Mouse (Mus musculus): ENCODE data around the gene Mest. TPM values are rescaled to one million over a fixed set of nuclear protein-coding genes. Genes with fewer than 3 reads are reported as not detected.

Mest gene
- total and polyA plus RNA-seq, 2 experiments from 2014 or later: 669 to 717 TPM

GRCm38 (mm10) chr6:30744846-30745245 is 21.5 kb downstream of the Mest start:
- WGBS: 73% methylated on average over 10 of the region's 10 CpGs
- Histone ChIP-seq H3K4me1 (ENCODE audit: control insufficient read depth, insufficient read depth) (no peaks in the 10 kb centered on the region), H3K9me3 (replicated peaks; ENCODE audit: control insufficient read depth, low read length) (no peaks in the 10 kb centered on the region), H3K27me3 (ENCODE audit: control insufficient read depth, insufficient read depth, low read length) (no peaks in the 10 kb centered on the region), H3K27ac (ENCODE audit: low read depth) (no peak overlapping the region), H3K9ac (replicated peaks; ENCODE audit: low read depth, low read length) (no peak overlapping the region), H3K4me2 (ENCODE audit: low read depth, low read length) (no peak overlapping the region), H3K4me3 (ENCODE audit: low read depth, low read length) (no peak overlapping the region), H3K36me3 (replicated peaks; ENCODE audit: control insufficient read depth, insufficient read depth, low read length) (peaks cover 75% of the 10 kb centered on the region)
- ATAC-seq (ENCODE audit: insufficient read depth, low read depth) (no peak), DNase-seq (ENCODE audit: low spot score) (no peak)
- TF ChIP-seq CTCF (IDR thresholded peaks at IDR 0.05; ENCODE audit: low read depth) (no peak), EP300 (IDR thresholded peaks at IDR 0.05; ENCODE audit: low read depth) (no peak)

GRCm38 (mm10) chr6:30745591-30745990 is 22.2 kb downstream of the Mest start:
- Histone ChIP-seq H3K36me3 (replicated peaks; ENCODE audit: control insufficient read depth, insufficient read depth, low read length) (peaks cover 75% of the 10 kb centered on the region), H3K4me1 (ENCODE audit: control insufficient read depth, insufficient read depth) (no peaks in the 10 kb centered on the region), H3K9me3 (replicated peaks; ENCODE audit: control insufficient read depth, low read length) (no peaks in the 10 kb centered on the region), H3K4me2 (ENCODE audit: low read depth, low read length) (no peak overlapping the region), H3K9ac (replicated peaks; ENCODE audit: low read depth, low read length) (no peak overlapping the region), H3K4me3 (ENCODE audit: low read depth, low read length) (no peak overlapping the region), H3K27ac (ENCODE audit: low read depth) (no peak overlapping the region), H3K27me3 (ENCODE audit: control insufficient read depth, insufficient read depth, low read length) (no peaks in the 10 kb centered on the region)
- DNase-seq (ENCODE audit: low spot score): no peak
- 59% methylated on average over 7 of the region's 7 CpGs for WGBS
- ATAC-seq (ENCODE audit: insufficient read depth, low read depth): no peak
- TF ChIP-seq CTCF (IDR thresholded peaks at IDR 0.05; ENCODE audit: low read depth): no peak
- TF ChIP-seq EP300 (IDR thresholded peaks at IDR 0.05; ENCODE audit: low read depth): no peak

- H3K4me3 ChIP-seq (ENCODE audit: low read depth, low read length): no peak overlapping the region
- H3K27ac ChIP-seq (ENCODE audit: low read depth): no peak overlapping the region
- H3K4me2 ChIP-seq (ENCODE audit: low read depth, low read length): no peak overlapping the region
- ATAC-seq (ENCODE audit: insufficient read depth, low read depth): no peak
- no peaks in the 10 kb centered on the region for H3K4me1 ChIP-seq (ENCODE audit: control insufficient read depth, insufficient read depth)
- H3K27me3 ChIP-seq (ENCODE audit: control insufficient read depth, insufficient read depth, low read length): no peaks in the 10 kb centered on the region
- H3K9ac ChIP-seq (replicated peaks; ENCODE audit: low read depth, low read length): no peak overlapping the region
- peaks cover 63% of the 10 kb centered on the region for H3K36me3 ChIP-seq (replicated peaks; ENCODE audit: control insufficient read depth, insufficient read depth, low read length)
- TF ChIP-seq EP300 (IDR thresholded peaks at IDR 0.05; ENCODE audit: low read depth) (no peak), CTCF (IDR thresholded peaks at IDR 0.05; ENCODE audit: low read depth) (no peak)
- H3K9me3 ChIP-seq (replicated peaks; ENCODE audit: control insufficient read depth, low read length): no peaks in the 10 kb centered on the region
- WGBS: 67% methylated on average over 7 of the region's 7 CpGs
- DNase-seq (ENCODE audit: low spot score): no peak
These were observed 24.4 kb downstream of the Mest start for GRCm38 (mm10) chr6:30747631-30748357.

GRCm38 (mm10) chr6:30748358-30748910 is 25.1 kb downstream of the Mest start:
- ATAC-seq (ENCODE audit: insufficient read depth, low read depth): no peak
- no peak for TF ChIP-seq CTCF (IDR thresholded peaks at IDR 0.05; ENCODE audit: low read depth)
- TF ChIP-seq EP300 (IDR thresholded peaks at IDR 0.05; ENCODE audit: low read depth): no peak
- H3K9ac ChIP-seq (replicated peaks; ENCODE audit: low read depth, low read length): no peak overlapping the region
- no peak for DNase-seq (ENCODE audit: low spot score)
- H3K9me3 ChIP-seq (replicated peaks; ENCODE audit: control insufficient read depth, low read length): no peaks in the 10 kb centered on the region
- WGBS: 63% methylated on average over 6 of the region's 6 CpGs
- H3K27ac ChIP-seq (ENCODE audit: low read depth): no peak overlapping the region
- H3K36me3 ChIP-seq (replicated peaks; ENCODE audit: control insufficient read depth, insufficient read depth, low read length): peaks cover 59% of the 10 kb centered on the region
- H3K4me2 ChIP-seq (ENCODE audit: low read depth, low read length): no peak overlapping the region
- no peak overlapping the region for H3K4me3 ChIP-seq (ENCODE audit: low read depth, low read length)
- H3K27me3 ChIP-seq (ENCODE audit: control insufficient read depth, insufficient read depth, low read length): no peaks in the 10 kb centered on the region
- no peaks in the 10 kb centered on the region for H3K4me1 ChIP-seq (ENCODE audit: control insufficient read depth, insufficient read depth)

- peak; percentile 25; the same call in 1 of the 2 replicates for ATAC-seq (ENCODE audit: insufficient read depth, low read depth)
These were observed 25.8 kb downstream of the Mest start for GRCm38 (mm10) chr6:30749042-30749689.

More at GRCm38 (mm10) chr6:30749042-30749689, 25.8 kb downstream of the Mest start:
- Histone ChIP-seq H3K9ac (replicated peaks; ENCODE audit: low read depth, low read length) (no peak overlapping the region), H3K4me1 (ENCODE audit: control insufficient read depth, insufficient read depth) (no peaks in the 10 kb centered on the region), H3K27ac (ENCODE audit: low read depth) (no peak overlapping the region), H3K4me2 (ENCODE audit: low read depth, low read length) (no peak overlapping the region), H3K9me3 (replicated peaks; ENCODE audit: control insufficient read depth, low read length) (no peaks in the 10 kb centered on the region), H3K4me3 (ENCODE audit: low read depth, low read length) (no peak overlapping the region), H3K36me3 (replicated peaks; ENCODE audit: control insufficient read depth, insufficient read depth, low read length) (peaks cover 52% of the 10 kb centered on the region), H3K27me3 (ENCODE audit: control insufficient read depth, insufficient read depth, low read length) (no peaks in the 10 kb centered on the region)
- TF ChIP-seq CTCF (IDR thresholded peaks at IDR 0.05; ENCODE audit: low read depth): no peak
- TF ChIP-seq EP300 (IDR thresholded peaks at IDR 0.05; ENCODE audit: low read depth): no peak
- no peak for DNase-seq (ENCODE audit: low spot score)
- WGBS: 26% methylated on average over 2 of the region's 2 CpGs

Measured in heart, postnatal 0 days (tissue).